Mouse (Mus musculus): ENCODE results near the gene Nup62cl. TPM values are rescaled to one million over a fixed set of nuclear protein-coding genes. Genes with fewer than 3 reads are reported as not detected.
A peak's percentile ranks its signal among the peaks of the same experiment; 100 is the strongest.

Nup62cl gene
- polyA plus RNA-seq (2015; fragmentation: Nextera tagmentation; extraction: Ambion mirVana): 3.6 and 4.0 TPM in 2 replicates

- H3K9ac ChIP-seq: no peak within 1 kb of the TSS
- H3K4me2 ChIP-seq (replicated peaks): peak within 1 kb of the TSS; percentile 58
- H3K36me3 ChIP-seq: no peaks in the 10 kb centered on the region
- peaks cover 7% of the 10 kb centered on the region for H3K9me3 ChIP-seq
- H3K27ac ChIP-seq: no peak within 1 kb of the TSS
- peak; percentile 82 for ATAC-seq (ENCODE audit: low FRiP score, low read depth)
- no peaks in the 10 kb centered on the region for H3K4me1 ChIP-seq
- peaks cover 44% of the 10 kb centered on the region for H3K27me3 ChIP-seq
- WGBS: 26% methylated on average over 64 of the region's 64 CpGs
- peak within 1 kb of the TSS; percentile 41 for H3K4me3 ChIP-seq
Measured at GRCm38 (mm10) chrX:140062135-140062975, at the start of gene Nup62cl, which contains the start of gene Pih1h3b. Nup62cl (minus strand) TSS chrX:140062712. Pih1h3b (plus strand) TSS chrX:140062879.

GRCm38 (mm10) chrX:140094066-140094465 is 31.6 kb upstream of the Nup62cl start:
- no peaks in the 10 kb centered on the region for H3K9me3 ChIP-seq
- no peak for ATAC-seq (ENCODE audit: low FRiP score, low read depth)
- H3K4me1 ChIP-seq: no peaks in the 10 kb centered on the region
- H3K36me3 ChIP-seq: no peaks in the 10 kb centered on the region
- peaks cover 14% of the 10 kb centered on the region; the same call in 1 of the 2 replicates for H3K27me3 ChIP-seq
- 71% methylated on average over 2 of the region's 2 CpGs for WGBS
- no peak overlapping the region for H3K27ac ChIP-seq
- H3K4me2 ChIP-seq (replicated peaks): no peak overlapping the region
- no peak overlapping the region for H3K4me3 ChIP-seq
- H3K9ac ChIP-seq: no peak overlapping the region

GRCm38 (mm10) chrX:140082535-140082934 is 20.0 kb upstream of the Nup62cl start:
- ATAC-seq (ENCODE audit: low FRiP score, low read depth): no peak

GRCm38 (mm10) chrX:140060886-140061874 is 1.3 kb downstream of the Nup62cl start:
- no peak for ATAC-seq (ENCODE audit: low FRiP score, low read depth)
- 18% methylated on average over 77 of the region's 90 CpGs for WGBS

More at GRCm38 (mm10) chrX:140082535-140082934, 20.0 kb upstream of the Nup62cl start:
- no peaks in the 10 kb centered on the region for H3K36me3 ChIP-seq
- H3K4me1 ChIP-seq: no peaks in the 10 kb centered on the region
- no peaks in the 10 kb centered on the region for H3K9me3 ChIP-seq
- H3K4me2 ChIP-seq (replicated peaks): no peak overlapping the region
- WGBS: 93% methylated on average over 2 of the region's 2 CpGs
- H3K27ac ChIP-seq: no peak overlapping the region
- H3K27me3 ChIP-seq: peaks cover 7% of the 10 kb centered on the region; the same call in 1 of the 2 replicates
- H3K4me3 ChIP-seq: no peak overlapping the region
- no peak overlapping the region for H3K9ac ChIP-seq

GRCm38 (mm10) chrX:139998691-139999065 is 63.8 kb downstream of the Nup62cl start:
- ATAC-seq (ENCODE audit: low FRiP score, low read depth): no peak
- Histone ChIP-seq H3K36me3 (peaks cover 6% of the 10 kb centered on the region; the same call in 1 of the 2 replicates), H3K4me1 (no peaks in the 10 kb centered on the region), H3K4me3 (peak overlapping the region; percentile 57), H3K27ac (no peak overlapping the region), H3K27me3 (peaks cover 32% of the 10 kb centered on the region; the same call in 1 of the 2 replicates), H3K9me3 (no peaks in the 10 kb centered on the region), H3K4me2 (replicated peaks) (no peak overlapping the region; the same call in 1 of the 2 replicates), H3K9ac (no peak overlapping the region)
- WGBS: 84% methylated on average over 4 of the region's 4 CpGs

More at GRCm38 (mm10) chrX:140060886-140061874, 1.3 kb downstream of the Nup62cl start:
- Histone ChIP-seq H3K27me3 (peaks cover 51% of the 10 kb centered on the region), H3K4me2 (replicated peaks) (peak overlapping the region; percentile 58), H3K9ac (no peak overlapping the region), H3K9me3 (peaks cover 7% of the 10 kb centered on the region), H3K4me3 (peak overlapping the region; percentile 41), H3K27ac (no peak overlapping the region), H3K4me1 (no peaks in the 10 kb centered on the region), H3K36me3 (no peaks in the 10 kb centered on the region)

- Histone ChIP-seq H3K4me1 (no peaks in the 10 kb centered on the region), H3K36me3 (peaks cover 12% of the 10 kb centered on the region), H3K27ac (peak within 1 kb of the TSS; percentile 39; the same call in 1 of the 2 replicates), H3K4me2 (replicated peaks) (peak within 1 kb of the TSS; percentile 65), H3K9ac (peak within 1 kb of the TSS; percentile 73), H3K9me3 (no peaks in the 10 kb centered on the region), H3K27me3 (peaks cover 28% of the 10 kb centered on the region; the same call in 1 of the 2 replicates), H3K4me3 (peak within 1 kb of the TSS; percentile 57)
- 11% methylated on average over 25 of the region's 25 CpGs for WGBS
- peak; percentile 93 for ATAC-seq (ENCODE audit: low FRiP score, low read depth)
Measured at GRCm38 (mm10) chrX:139997740-139998690, 64.5 kb downstream of the Nup62cl start, which contains the start of gene Rbm41. Rbm41 (minus strand) TSS chrX:139998595.

- Histone ChIP-seq H3K36me3 (peaks cover 10% of the 10 kb centered on the region; the same call in 1 of the 2 replicates), H3K27me3 (peaks cover 13% of the 10 kb centered on the region; the same call in 1 of the 2 replicates), H3K4me3 (no peak overlapping the region), H3K9ac (no peak overlapping the region), H3K27ac (no peak overlapping the region), H3K9me3 (no peaks in the 10 kb centered on the region), H3K4me2 (replicated peaks) (no peak overlapping the region), H3K4me1 (no peaks in the 10 kb centered on the region)
- 72% methylated on average over 5 of the region's 5 CpGs for WGBS
- ATAC-seq (ENCODE audit: low FRiP score, low read depth): no peak
Measured at GRCm38 (mm10) chrX:139982115-139982514, 80.4 kb downstream of the Nup62cl start.

Other genes starting within 250 kb of the Nup62cl start
- 17.9 and 20.7 TPM in 2 replicates for gene Morc4, start 191.0 kb downstream of the Nup62cl start, polyA plus RNA-seq (2015; fragmentation: Nextera tagmentation; extraction: Ambion mirVana)
- gene Rbm41, start 64.1 kb downstream of the Nup62cl start, polyA plus RNA-seq (2015; fragmentation: Nextera tagmentation; extraction: Ambion mirVana): 4.9 and 6.7 TPM in 2 replicates
- not detected in 2 replicates for gene Pih1h3b, start 167 bp upstream of the Nup62cl start, polyA plus RNA-seq (2015; fragmentation: Nextera tagmentation; extraction: Ambion mirVana)

Measured in limb, embryonic 13.5 days (tissue).